8 mouse cellular contexts compared by ENCODE assay signal in the genomic region with DNA sequence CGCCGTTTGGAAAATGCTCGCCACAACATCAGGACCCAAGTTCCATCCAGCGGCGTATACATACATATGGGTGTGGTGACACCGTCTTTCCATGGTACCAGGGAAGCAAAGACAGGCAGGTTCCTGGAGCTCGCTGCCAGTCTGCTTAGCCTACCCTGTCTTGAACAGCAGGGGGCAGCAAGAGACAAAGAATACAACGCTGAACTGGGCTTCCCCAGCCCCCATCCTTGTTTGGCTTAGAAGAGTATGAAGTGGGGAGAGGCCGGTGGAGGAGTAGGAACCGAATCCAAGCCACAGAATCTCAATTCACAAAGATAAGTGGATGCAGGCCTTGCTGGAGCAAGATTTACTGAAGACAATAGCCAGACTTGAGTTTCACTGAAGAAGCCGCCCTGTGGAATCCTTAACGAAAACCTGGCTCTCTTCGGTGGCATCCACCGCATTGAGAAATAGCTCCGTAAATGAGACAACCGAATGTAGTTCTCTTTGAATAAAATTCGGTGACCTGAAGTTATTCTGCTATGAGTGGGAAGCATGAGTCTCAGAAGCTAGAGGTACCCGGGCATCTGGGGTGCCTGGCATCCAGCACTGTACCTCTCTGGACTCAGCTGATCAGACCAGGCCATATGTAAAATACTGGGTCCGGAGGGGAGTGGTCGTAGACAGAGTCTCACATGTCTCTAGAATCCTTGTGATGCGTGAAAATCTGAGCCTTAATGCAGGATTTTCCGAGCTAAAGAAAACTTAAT.
DNase-seq lines count a peak whose midpoint lies in the region; ATAC-seq and TF ChIP-seq lines count a peak whose summit lies in the region.

No protein-coding gene starts in this region.

- H3K27me3 ChIP-seq in lung, embryonic 14.5 days (ENCODE audit: insufficient read depth, low read length) = no peaks in the 10 kb centered on the region

- peak; percentile 93 for DNase-seq in R1 (ENCODE audit: low read depth, low spot score)
- DNase-seq in cerebellum, adult 9-10 months = peak; percentile 86
- peak; percentile 65 to 94 for DNase-seq in frontal cortex, adult 2 months (ENCODE audit: extremely low spot score in 1 of 2, low spot score in 1 of 2)
- peak; percentile 80 to 91 for DNase-seq in layer of hippocampus, adult 18-20 months (ENCODE audit: low spot score in 2 of 2)
- DNase-seq in lung, embryonic 14.5 days = peak; percentile 95
- peak; percentile 67 for DNase-seq in ovary, postnatal 14 days (ENCODE audit: low spot score)
- DNase-seq in urinary bladder, postnatal 25 days (ENCODE audit: low spot score) = peak; percentile 62

- H3K9me3 ChIP-seq in lung, embryonic 14.5 days (ENCODE audit: low read depth, low read length) = no peaks in the 10 kb centered on the region

- no peaks in the 10 kb centered on the region for H3K36me3 ChIP-seq in lung, embryonic 14.5 days (ENCODE audit: insufficient read depth)

- no peak overlapping the region for H3K9ac ChIP-seq in lung, embryonic 14.5 days

- H3K4me3 ChIP-seq in lung, embryonic 14.5 days (ENCODE audit: low read depth, low read length) = no peak overlapping the region

- 40% methylated on average over 22 of the region's 22 CpGs for WGBS in lung, embryonic 14.5 days

- H3K4me2 ChIP-seq in lung, embryonic 14.5 days = peak overlapping the region; percentile 44

- peak; percentile 80 to 82 for ATAC-seq in hematopoietic stem cell, adult 5-6 weeks (replicated peaks in 1 of 2; ENCODE audit: insufficient read depth in 1 of 2, low FRiP score in 2 of 2, low TSS enrichment in 1 of 2, low read depth in 1 of 2, poor library complexity in 2 of 2, severe bottlenecking in 2 of 2)
- peak; percentile 91 for ATAC-seq in lung, embryonic 14.5 days (ENCODE audit: insufficient read depth)

- TF ChIP-seq CTCF in lung, embryonic 14.5 days (IDR thresholded peaks at IDR 0.05; ENCODE audit: low read depth) = peak; percentile 95

- H3K27ac ChIP-seq in lung, embryonic 14.5 days (ENCODE audit: low read depth) = peak overlapping the region; percentile 64; the same call in 1 of the 2 replicates

- H3K4me1 ChIP-seq in lung, embryonic 14.5 days (ENCODE audit: insufficient read depth) = peaks cover 4% of the 10 kb centered on the region; the same call in 1 of the 2 replicates
